Mouse (Mus musculus): ENCODE data around the gene Mreg.

Mreg gene

DNA sequence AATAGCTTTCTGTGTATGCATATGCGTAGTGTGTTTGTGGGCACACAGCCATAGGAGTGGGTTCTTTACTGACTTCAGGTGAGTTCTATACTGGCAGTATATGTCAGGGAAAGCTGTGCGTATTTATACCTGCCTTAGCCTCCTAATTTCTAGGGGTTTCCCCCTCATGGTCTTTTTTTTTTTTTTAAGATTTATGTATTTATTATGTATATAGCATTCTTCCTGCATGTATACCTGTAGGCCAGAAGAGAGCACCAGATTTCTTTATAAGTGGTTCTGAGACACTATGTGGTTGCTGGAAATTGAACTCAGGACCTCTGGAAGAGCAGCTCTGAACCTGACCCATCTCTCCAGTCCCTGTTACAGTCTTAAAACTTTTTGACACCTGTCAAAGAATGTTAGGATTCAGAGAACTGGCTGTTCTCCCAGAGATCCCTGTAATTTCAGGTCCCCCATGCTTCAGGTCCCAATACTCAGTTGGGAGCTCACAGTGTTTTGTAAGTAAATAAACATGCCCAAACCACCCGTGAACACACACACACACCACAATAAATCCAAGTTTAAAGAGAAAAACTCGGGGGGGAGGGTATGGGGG, 14.9 kb upstream of the Mreg start:
- no peak for DNase-seq

DNA sequence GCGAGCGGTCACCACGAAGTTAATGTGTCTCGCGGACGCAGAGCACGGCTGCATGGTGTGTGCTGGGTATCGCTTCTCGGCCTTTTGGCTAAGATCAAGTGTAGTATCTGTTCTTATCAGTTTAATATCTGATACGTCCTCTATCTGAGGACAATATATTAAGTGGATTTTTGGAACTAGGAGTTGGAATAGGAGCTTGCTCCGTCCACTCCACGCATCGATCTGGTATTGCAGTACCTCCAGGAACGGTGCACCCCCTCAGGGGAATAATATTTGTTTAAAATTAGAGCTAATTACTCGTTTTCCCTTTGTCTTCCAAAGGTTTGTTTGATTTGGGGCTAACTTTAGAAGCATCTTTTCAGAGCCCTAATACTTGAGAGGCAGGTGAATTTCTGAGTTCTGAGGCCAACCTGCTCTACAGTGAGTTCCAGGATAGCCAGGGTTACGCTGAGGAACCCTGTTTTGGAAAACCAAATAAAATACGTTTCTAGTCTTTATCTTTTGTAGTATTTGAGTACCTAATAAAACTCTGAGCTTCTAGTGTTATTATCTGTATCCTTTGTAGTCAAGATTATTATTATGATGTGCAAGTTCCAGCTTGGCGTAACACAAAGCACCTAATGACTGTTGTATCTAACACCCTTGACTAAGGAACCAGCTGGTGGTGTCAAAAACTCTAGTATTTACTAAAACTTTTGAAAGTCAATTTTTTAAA, 14.2 kb upstream of the Mreg start:
- DNase-seq, result no peak

DNA sequence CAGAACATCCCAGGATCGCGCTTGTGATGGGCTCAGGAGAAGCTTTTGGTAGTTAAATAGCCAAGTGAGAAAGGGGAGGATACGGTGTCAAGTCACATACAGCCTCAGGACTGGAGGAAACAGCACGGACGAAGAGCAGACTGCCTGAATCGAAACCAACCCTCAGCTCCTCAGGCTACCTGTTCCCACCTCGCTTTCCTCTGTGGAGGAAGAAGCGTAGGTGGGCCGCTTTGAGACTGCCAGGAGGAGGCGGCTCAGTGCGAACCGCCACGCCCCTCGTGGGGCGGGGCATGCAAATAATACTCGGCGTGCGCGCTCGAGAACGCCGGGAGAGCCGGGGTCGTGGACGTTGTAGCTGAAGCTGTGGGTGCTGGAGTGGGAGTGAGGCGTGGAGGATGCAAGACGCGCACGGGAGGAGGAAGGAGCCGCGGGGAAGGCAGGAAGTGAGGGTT, 13.6 kb upstream of the Mreg start:
- peak; percentile 85 for DNase-seq

DNA sequence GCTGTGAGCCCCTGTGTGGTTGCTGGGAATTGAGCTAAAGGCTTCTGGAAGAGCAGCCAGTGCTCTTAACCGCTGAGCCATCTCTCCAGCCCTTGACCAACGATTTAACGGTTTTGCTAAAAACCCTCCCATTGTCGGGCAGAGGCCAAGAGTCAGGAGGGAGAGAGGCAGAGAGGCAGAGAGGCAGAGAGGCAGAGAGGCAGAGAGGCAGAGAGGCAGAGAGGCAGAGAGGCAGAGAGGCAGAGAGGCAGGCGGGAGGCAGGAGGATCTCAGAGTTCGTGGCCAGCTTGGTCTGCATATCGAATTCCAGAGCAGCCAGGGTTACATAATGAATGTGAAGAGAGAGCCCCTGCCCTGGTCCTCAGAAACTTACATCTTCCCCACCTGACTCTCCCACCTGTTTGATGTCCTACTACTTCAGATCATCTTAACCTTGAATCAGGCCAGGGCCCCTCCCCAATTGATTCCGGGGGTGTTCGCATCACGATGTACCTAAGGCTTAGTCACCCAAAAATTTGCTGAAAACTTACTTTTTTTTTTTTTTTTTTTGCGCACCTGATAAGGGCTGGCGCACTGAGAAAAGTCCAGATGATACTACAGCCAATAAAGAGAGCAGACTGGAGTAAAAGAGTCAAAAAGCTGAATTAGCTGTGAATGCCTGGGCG, 13.1 kb upstream of the Mreg start:
- DNase-seq, result peak; percentile 41

DNA sequence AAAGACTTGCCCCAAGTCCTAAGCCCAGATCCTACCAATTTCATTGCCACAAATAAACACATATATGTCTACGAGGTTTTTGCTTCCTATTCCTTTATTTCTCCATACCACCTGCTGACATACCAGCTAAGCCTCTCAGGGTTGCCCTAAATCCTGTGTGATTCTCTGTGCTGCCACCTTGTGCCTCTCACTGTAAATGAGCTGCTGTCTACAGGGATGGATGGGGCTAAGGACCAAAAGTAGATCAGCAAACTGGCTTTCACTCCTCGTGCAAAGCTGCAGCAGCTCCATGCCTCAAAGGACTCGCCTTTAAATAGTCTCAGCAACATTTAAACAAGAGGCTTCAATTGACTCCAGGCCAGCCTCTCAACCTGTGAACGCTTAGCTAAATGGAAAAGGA, 7.9 kb upstream of the Mreg start:
- DNase-seq, result peak; percentile 53

DNA sequence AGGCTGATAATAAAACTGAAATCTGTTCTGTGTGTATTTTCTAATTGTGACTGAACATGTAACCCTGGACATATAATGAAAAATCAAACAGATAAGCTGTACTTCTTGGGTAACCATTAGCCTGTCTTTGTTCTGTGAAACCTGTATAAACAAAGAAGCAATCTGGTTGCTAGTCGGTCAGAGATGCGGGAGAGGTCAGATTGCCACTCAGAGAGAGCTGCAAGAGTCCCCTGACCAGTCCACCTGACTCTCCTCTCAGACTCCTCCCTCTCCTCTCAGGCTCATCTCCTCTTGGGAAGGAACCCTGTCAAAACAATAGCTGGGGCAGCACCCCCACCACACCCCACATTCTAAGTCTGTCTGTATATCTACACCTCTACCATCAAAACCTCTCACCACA, 7.0 kb upstream of the Mreg start:
- no peak for DNase-seq

DNA sequence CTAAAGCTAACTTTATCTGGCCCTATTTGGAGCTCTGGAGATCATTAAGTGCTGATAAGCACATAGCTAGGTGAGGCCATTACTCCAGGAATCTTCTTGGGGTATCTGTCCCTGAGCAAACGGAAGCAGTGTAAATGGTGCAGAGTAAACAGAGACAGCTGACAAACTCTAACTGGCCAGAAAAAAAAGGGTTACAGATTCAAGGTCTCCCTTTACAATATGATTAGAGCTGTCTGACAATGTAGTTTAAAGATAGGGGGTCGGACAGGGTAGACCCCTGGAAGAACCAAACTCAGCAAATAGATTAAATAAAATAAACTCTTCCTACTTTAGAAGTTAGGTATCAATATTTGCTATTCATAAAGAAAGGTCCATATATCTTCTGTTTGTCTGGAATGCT, 6.5 kb upstream of the Mreg start:
- no peak for DNase-seq

DNA sequence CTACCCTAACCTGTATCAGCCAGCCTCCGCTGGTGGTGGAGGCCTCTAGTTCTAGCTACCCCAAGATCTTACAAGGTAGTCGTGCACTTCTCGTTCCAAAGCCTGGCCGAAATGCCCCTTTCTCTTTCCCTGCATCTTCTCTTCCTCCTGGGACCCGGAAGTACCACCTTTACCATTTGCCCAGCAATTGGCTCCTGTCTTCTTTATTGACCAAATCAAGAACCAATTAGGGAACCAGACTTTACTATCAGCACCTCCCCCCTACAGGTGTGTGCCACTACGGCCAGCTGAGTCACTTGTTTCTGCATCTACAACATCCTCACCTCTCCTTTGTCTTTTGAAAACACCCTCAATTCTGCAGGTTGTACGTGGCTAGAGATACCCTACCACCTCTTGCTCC, 4.7 kb upstream of the Mreg start:
- no peak for DNase-seq

DNA sequence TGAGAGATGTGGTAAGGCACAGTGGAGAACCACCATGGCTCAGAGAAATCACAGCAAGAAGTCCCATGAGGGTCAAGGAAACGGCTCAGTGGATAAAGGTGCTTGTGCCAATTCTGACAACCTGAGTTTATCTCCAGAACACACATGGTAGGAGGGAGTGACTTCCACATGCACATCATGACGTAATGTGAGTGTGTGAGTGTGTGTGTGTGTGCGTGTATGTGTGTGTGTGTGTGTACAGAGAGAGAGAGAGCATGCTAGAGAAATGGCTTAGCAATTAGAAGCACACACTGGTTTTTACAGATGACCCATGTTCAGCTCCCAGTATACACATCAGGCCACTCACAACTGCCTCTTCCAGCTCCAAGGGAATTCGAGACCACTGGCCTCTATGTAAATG, 3.1 kb upstream of the Mreg start:
- DNase-seq, result no peak

DNA sequence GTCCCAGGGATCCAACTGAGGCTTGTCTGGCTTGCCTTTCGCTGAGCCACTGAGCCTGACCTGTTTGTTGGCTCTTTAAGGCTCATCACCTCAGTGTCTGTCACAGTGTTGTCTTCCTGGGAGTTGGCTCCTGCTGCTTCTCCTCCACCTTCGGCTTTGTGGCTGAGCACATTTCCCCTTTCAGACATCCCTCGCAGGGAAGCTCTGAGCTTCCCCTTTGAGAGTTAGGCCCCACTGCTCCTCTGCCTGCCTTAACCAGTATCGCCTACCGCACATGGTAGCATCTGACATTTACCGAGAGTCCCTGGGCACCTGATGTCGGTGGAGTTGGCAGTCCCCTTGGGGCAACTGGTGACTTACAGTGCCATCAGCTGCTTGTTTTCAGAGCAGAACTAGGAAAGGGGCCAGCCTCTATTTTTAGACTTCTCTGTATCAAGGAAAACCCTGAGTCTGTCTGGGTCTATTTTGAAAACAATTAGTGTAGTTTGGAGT, 2.4 kb upstream of the Mreg start:
- peak; percentile 63 for DNase-seq

DNA sequence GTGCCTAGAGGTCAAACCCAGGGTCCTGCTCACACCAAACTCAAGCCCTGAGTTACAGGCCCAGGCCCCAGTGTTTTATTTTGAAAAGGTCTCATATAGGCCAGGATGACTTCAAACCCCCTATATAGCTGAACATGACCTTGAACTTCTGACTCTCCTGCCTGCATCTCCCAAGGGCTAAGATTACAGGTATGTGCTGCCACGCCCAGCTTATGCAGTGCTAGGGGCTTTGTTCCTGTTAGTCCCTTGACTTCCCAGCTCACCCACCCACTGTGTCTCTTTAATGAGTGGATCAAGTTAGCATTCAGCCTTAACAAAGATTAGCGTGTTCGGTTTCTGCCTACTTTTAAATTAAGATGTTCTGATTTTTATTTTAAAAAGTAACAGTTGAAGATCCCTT, 1.8 kb upstream of the Mreg start:
- DNase-seq, result no peak

DNA sequence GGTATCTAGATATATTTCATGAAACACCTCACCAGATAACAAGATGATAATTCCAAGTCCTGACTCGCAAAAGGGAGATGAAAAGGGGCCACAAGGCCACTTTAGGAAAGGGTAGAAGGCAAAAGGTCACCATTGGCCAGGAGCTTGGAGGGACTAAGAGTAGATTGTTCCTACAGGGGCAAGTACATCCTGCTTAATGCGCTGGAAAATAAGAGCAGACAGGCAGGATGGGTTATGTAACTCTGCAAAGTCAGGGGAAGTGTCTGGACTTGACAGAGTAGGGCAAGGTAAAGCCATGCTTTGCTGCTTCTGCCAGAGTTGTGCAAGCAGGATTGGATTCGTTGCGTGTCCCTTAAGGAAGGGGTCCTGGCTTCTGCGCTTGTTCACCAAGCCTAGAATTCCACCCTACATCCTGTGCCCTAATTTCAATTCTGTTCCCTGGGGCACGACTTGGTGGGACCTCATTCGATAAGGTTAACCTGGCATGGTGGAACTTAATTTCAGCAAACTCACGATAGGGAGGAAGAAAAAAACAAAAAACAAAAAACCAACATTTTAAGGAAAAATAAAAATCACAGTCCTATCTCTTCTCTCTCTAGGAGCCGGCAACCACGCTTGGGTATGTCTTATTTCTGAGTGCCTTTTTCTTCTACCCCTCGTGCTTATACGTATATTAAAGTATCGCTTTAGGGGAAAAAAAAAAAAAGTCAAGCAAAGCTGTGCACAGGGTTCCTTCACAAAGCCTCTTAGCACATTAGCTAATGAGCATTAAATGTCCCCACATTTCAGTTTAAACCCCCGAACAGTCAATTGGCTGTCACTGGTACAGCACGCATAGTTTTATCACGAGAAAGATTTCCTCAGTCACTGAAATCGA, 1.1 kb downstream of the Mreg start:
- peak; percentile 49 for DNase-seq

DNA sequence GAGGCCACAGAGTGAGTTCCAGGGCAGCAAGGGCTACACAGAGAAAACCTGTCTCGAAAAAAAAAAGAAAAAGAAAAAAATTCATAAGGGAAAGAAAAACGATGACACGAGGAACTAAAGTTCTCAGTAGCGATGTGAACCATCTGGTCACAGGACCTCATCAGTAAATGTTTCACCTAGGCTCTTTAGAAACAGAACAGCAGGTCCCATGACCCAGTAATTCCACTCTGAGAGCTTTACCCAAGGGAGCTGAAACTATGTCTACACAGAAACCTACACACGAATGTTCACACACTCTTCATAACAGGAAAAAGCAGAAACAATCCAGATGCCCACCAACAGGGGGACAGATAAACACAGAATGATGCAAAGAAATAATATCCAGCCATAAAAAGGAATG, 4.0 kb downstream of the Mreg start:
- no peak for DNase-seq

DNA sequence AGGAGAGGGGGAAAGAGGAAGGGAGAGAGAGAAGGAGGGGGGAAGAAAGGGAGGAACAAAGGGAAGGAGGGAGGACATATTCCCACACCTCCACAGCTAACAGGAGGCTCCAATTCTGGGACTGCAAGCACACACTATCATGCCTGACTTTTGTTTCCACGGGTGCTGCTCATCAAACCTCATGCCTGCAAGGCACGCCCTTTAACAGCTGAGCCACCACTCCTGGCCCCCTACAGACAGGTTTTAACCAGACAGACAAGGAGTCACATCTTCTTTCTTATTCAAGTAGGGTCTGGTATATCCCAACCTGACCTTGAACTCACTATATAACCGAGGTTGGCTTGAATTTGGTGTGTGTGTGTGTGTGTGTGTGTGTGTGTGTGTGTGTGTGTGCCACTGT, 7.0 kb downstream of the Mreg start:
- DNase-seq, result no peak

DNA sequence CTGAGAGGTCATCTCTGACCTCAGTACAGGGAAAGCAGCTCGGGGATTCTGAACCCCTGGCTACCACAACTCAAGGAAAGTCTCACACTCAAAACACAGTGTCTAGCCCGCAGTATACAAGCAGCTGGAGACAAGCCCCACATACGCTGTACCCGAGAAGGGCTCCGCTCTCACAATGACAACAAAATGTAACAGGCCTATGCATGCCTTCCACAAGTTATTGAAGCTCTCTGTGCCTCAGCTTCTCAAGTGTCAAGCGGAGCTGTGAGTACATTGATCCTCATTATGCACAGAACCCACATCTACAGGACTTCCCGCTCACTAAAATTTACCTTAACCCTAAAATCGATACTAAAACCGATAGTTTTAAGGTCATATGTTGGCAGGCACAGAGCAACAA, 8.9 kb downstream of the Mreg start:
- DNase-seq, result no peak

DNA sequence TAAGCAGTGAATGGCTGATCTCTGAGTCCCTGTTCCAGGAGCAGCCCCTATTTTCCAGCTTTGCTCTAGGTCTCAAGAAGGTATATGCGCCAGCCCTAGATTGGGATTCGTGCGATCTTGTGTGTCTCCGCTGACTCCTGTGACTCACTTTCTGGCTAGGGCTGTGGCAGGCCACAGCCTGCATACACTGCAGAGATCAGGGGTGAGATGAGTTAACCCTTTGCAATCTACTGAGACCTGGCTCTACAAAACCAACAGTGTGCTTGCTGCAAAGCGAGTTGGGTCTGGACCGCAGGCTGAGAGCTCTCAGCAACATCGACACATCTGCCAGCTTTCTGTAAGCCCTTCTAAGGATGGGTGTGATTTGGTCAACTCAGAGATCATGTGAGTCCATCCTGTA, 9.4 kb downstream of the Mreg start:
- DNase-seq, result no peak

DNA sequence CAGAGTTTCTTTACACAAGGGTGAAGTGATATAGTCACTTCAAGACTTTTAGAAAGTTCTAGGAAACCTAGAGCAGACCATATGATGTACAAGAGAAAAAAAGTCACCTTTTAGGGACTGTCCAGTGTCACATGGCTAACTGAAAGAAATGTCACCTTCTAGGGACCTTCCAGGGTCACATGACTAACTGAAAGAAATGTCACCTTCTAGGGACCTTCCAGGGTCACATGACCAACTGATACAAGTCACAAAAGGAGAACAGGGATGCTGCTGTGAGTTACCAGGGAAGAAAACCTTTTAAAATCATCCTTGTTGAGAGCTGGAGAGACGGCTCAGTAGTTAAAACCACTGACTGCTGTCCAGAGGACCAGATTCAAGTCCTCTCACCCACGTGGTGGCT, 10.0 kb downstream of the Mreg start:
- no peak for DNase-seq

DNA sequence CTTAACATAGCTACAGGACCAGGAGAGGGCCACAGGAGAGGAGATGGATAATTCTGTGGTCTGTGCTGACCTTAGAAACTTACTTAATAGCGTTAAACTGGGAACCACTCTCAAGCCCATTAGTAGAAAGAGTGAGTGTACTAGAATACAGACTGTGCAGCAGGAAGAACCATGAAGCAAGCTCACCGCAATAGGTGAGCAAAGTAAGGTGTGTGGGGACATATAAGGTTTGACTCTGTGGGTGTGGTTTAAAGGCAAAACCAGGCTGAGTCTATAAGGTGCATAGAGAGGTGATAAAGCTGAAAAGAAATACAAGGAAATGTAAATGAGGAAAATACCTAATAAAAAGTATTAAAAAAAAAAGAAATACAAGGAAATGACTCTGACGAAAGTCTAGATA, 11.0 kb downstream of the Mreg start:
- DNase-seq, result no peak

DNA sequence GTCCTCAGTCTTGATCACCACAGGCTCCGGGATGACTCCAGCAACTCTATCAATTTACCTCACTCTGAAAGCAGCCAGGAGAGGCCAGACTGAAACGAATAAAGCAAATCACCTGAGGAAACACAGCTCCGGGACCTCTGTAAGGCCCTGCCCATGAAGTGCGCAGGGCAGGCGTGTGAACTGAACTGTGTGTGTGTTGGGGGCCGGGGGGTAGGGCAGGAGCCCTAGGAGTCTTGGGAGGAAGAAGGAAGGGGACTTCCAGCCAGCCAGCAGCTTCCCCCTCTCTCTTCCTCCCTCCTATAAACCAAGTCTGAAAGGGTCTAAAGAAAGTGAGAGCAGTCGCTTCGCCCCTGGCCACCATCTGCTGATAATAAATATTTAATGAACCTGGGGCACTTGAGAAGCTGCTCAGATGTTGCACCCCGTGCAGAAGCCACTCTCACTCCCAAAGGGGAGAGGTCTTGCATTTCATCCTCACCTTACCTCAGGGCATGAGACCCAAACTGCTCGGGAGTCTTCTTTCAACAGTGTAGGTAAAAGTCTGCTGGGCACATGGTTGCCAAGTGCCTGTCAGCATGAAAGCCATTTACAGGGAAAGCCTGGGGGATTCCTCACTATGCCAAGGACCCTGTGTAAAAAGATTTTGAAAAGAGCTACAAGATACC, 13.8 kb downstream of the Mreg start:
- DNase-seq, result no peak

DNA sequence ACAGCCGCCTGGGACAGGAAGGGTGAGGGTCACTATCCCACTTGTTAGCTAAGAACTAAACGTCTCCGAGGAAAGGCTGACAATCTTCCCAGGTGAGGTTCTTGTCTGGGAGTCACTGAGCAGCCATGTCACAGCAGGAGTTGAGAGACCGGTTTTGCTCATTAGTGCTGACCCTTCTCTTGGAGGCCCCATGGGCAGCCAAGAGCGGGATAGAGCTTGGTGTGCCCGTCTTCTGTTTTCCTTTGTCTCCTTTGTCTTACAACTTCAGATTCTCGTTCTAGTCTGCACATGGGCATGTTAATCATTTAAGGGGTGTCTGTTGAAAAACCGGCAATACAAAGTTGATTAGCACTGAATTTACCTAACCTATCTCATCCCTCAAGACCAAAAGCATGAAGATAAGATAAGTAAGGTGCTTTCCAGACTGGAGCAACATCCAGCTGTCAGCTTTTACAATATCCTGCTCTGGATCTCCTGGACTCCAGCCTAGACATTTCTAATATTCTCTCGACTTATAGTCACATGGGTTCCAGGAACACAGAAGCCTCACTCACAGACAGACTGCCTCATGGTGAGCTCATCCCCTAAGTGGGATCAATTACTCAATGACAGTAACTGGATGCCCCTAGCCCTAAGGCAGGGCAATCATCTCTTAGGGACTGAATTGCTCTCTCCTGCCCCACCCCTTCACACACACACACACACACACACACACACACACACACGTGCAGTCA, 15.3 kb downstream of the Mreg start:
- DNase-seq, result no peak

DNA sequence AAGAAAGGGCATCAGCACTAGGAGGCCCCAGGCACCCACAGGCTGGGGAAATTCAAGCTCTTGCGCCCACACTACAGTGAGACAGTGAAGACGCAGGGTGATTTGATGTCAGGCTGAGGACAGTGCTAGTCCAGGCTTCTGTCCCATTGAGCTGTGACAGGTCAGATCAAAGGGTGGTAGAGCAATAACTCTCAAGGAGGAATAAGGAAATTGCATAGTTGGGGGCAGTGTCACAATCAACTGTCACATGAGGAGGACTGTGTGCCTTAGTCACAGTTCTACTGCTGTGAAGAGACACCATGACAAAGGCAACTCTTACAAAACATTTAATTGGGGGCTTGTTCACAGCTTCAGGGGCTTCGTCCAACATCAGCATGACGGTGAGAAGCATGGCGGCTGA, 16.0 kb downstream of the Mreg start:
- no peak for DNase-seq

DNA sequence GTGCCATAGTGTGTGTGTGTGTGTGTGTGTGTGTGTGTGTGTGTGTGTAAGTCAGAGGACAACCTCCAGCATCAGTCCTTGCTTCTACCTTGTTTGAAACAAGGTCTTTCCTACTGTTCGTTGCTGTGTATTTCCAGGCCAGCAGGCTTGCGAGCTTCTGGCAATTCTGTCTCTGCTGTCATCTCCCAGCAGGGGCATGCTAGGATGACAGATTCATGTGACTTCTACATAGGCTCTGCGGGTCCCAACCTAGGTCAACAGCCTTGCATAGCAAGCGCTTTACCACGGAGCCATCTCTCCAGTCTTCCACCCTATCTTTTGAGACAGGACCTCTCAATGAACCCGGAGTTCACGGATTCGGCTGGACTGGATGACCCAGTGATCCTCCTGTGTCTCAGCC, 20.7 kb downstream of the Mreg start:
- no peak for DNase-seq

All from cerebellum, adult 8-10 months (tissue).